Mouse (Mus musculus) thymus, adult 2 months (tissue): ENCODE measurements around the gene Ldlrad3.

Experiments used
- CTCF ChIP-seq: fragments of 200-500 bp; IDR thresholded peaks from 2 replicates; pipeline ENCODE4 v1.5.1; 2012; ENCODE audit warnings: mild to moderate bottlenecking, control low read depth, low read length, moderate library complexity, borderline replicate concordance; ENCODE audit not compliant: control insufficient read depth, poor library complexity, insufficient read depth; ENCODE audit errors: extremely low read depth
- POLR2A ChIP-seq: fragments of 200-500 bp; IDR thresholded peaks from 2 replicates; pipeline ENCODE4 v1.6.1; 2012; ENCODE audit warnings: mild to moderate bottlenecking, low read length, control low read depth, moderate library complexity; ENCODE audit not compliant: control insufficient read depth, poor library complexity, insufficient read depth; ENCODE audit errors: extremely low read depth

- TF ChIP-seq CTCF = no peak
- no peak for TF ChIP-seq POLR2A
These were observed 225.5 kb downstream of the Ldlrad3 start for GRCm38 (mm10) chr2:101960658-101961057.
